Mouse (Mus musculus) gastrocnemius, postnatal 10 days (tissue): ENCODE results near the gene Miox. TPM values are rescaled to one million over a fixed set of nuclear protein-coding genes. Genes with fewer than 3 reads are reported as not detected.

Experiments used
- DNase-seq: peaks from one replicate; pipeline ENCODE4 v3.0.0; 2021; ENCODE audit warnings: mixed read lengths
- microRNA-seq, 2 experiments: library from miRNA; unstranded; fragments of <30 nt; microRNA quantifications; one replicate each; pipeline ENCODE4 v1.2.0; 2021
- total RNA-seq, 2 experiments: library from RNA; stranded (reverse); gene quantifications; 2 replicates each; pipeline ENCODE4 v1.2.3; 2021

Gene Miox
- total RNA-seq, 2 experiments from 2014 or later, result not detected

DNA sequence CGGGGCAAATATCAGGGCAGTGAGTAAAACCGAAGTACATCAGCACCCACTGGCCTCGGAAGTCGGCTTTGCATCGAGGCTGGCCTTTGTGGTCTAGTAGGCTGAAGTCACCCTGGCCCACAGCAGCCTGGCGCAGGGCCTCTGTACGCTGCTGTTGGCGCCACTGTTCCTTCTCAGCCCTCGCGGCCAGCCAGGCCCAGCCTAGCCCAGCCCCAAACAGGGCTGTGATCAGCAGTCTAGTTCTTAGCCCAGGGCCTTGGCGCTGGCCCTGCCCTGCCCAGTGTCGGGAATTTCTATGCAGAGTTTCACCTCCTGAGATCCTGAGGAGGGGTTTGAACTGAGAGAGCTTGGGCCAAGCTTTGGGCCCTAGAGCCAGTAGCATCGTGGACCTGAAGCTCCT lies 37.9 kb downstream of the Miox start:
- DNase-seq, result no peak

DNA sequence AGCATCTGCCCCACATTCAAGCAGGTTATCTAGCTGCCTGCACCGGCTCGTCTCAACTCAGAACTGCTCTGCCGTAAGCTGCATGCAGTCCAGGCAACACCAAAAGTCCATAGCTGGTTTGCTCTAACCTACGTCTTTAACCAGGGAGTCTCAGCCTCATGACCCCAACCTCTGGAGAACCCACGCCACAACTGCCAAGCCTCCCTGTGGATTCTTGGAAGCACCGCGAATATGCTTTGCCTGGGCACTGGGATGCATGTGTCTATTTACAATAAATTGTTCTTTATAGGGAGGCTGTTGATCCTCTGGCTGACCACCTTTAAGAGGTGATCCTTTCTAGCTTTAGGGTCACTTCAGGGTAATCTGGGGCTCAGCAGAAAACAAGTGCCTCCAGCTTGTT lies 38.3 kb downstream of the Miox start:
- DNase-seq, result no peak

GRCm38 (mm10) chr15:89373027-89373761 lies 39.0 kb downstream of the Miox start:
- DNase-seq, result peak; percentile 88

GRCm38 (mm10) chr15:89373762-89374248 lies 39.6 kb downstream of the Miox start, which contains the start of gene Sco2:
TSS of gene Sco2 (minus strand) at chr15:89373846.
- peak; percentile 98 for DNase-seq

DNA sequence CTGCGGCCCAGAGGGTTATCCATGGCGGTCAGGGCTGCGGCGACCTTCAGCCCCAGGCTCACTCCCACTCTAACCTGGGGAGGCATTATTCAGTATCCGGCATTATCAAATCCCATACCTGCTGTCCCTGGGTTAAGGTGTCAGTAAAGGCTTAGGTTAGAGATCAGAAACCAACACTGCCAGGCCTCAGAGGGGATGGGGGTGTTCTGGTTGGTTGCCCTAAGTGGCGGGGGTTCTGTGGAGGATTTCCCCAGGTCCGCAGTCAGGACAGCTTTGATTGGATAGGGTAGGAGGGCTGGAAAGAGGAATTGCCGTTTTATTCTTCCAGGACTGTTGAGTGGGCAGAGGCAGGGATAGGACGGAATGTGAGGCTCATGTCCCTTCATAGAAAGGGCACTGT lies 40.1 kb downstream of the Miox start:
- DNase-seq, result no peak

- DNase-seq, result no peak
Measured at GRCm38 (mm10) chr15:89374801-89375534, 40.8 kb downstream of the Miox start.

- no peak for DNase-seq
Measured at GRCm38 (mm10) chr15:89376040-89376439, 41.8 kb downstream of the Miox start.

- no peak for DNase-seq
Measured at GRCm38 (mm10) chr15:89376957-89377356, 42.8 kb downstream of the Miox start, which contains the start of gene Tymp. TSS of gene Tymp (minus strand) at chr15:89377039.

- no peak for DNase-seq
Measured at GRCm38 (mm10) chr15:89377362-89377761, 43.2 kb downstream of the Miox start.

DNA sequence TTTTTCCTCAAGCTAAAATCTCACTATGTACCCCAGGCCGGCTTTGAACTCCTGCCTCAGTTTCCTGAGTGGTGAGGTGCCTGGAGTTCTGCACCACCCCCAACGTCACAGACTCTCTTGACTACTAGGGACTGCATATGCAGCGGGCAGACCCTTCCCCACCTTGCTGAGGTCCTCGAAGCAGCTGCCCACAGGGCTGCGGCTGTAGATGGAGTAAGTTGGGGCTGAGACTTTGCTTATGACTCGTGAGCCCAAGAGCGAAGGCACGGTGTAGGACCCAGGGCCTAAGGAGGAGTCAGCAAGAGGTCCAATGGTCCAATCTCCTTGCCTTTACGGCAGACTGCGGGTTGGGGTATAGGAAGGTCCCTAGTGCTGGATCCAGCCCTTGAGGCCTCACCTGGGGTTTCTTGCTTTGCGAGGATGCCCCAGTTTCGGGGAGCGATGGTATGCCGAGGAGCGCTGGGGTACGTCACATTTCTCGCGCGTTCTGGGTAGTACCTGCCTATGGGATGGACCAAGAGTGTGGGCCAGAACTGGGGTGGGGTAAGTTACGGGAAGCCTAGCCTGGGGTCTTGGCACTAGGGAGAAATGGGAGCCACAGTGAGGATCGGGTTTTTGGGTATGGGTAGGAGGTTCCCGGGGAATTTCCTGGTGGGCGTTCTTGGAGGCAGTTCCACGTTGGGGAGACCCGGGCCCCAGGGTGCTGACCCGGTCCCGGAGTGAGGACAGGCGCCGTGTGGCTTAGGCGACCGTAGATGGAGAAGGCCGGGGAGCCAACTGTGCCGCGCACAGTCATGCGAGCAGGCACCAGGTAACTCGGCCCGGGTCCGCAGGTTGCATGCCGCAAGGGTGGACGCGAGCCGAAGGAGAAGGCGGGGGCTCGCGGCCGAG lies 44.0 kb downstream of the Miox start:
- DNase-seq, result peak; percentile 10

- DNase-seq, result peak; percentile 15
Measured at GRCm38 (mm10) chr15:89378831-89379401, 44.7 kb downstream of the Miox start, which contains the start of gene Odf3b. TSS of gene Odf3b (minus strand) at chr15:89379282.

DNA sequence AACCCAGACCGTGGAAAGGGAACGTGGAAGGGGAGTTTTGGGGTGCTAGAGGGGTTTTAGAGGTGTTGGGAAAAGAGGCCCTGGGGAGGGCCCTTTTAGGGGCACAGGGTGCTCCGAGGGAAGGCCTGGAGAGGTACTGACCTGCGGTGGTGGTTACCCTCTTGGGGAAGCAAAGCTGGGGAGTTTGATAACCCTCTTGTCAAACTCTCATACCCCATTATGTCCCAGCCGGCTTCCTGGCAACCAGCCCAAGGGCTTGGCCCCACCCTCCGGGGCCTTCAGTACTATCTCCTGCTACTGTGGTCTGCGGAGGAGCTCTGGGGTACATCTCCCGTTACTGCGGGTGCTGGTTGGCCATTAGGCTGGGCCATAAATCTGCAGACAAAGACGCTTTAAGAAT lies 45.2 kb downstream of the Miox start:
- DNase-seq, result peak; percentile 39

- DNase-seq, result no peak
Measured at GRCm38 (mm10) chr15:89384617-89385016, 50.4 kb downstream of the Miox start, which contains the start of gene Klhdc7b. TSS of gene Klhdc7b (plus strand) at chr15:89384917.

Small RNA genes lying within 50 kb of the gene (microRNA-seq; reads per million reads assigned to microRNA genes)
- gene Mir6959, result 0.50 to 0.95 reads per million in 2 experiments

Other genes with a start within 250 kb of the Miox start
- 10 to 100 TPM in 1 of 2 experiments, 1 to 10 TPM in 1; 9.1 to 10.1 TPM for gene Selenoo, start 245.3 kb upstream of the Miox start, total RNA-seq
- gene Tubgcp6, start 211.3 kb upstream of the Miox start, total RNA-seq, result 10 to 100 TPM in 1 of 2 experiments, 1 to 10 TPM in 1; 8.4 to 11.0 TPM
- gene Hdac10, start 205.7 kb upstream of the Miox start, total RNA-seq, result 10 to 100 TPM in 1 of 2 experiments, 1 to 10 TPM in 1; 7.6 to 10.6 TPM
- 10 to 100 TPM; 76.0 to 77.1 TPM for gene Mapk12, start 193.7 kb upstream of the Miox start, total RNA-seq
- gene Mapk11, start 184.8 kb upstream of the Miox start, total RNA-seq, result 1 to 10 TPM; 2.1 to 3.0 TPM
- gene Plxnb2, start 153.6 kb upstream of the Miox start, total RNA-seq, result 10 to 100 TPM; 28.9 to 43.0 TPM
- 1 to 10 TPM; 4.5 to 7.0 TPM for gene Dennd6b, start 137.9 kb upstream of the Miox start, total RNA-seq
- 10 to 100 TPM; 60.1 to 61.9 TPM for gene Ppp6r2, start 122.8 kb upstream of the Miox start, total RNA-seq
- 10 to 100 TPM; 50.1 to 70.5 TPM for gene Sbf1, start 19.1 kb upstream of the Miox start, total RNA-seq
- not detected for gene Adm2, start 11.7 kb upstream of the Miox start, total RNA-seq
- gene Lmf2, start 21.3 kb downstream of the Miox start, total RNA-seq, result 10 to 100 TPM; 22.4 to 25.5 TPM
- gene Ncaph2, start 21.3 kb downstream of the Miox start, total RNA-seq, result 10 to 100 TPM; 50.5 to 55.8 TPM
- 10 to 100 TPM; 14.2 to 14.6 TPM for gene Sco2, start 39.4 kb downstream of the Miox start, total RNA-seq
- under 1 TPM; 0.38 to 0.50 TPM for gene Tymp, start 42.6 kb downstream of the Miox start, total RNA-seq
- gene Odf3b, start 44.9 kb downstream of the Miox start, total RNA-seq, result 1 to 10 TPM in 1 of 2 experiments, under 1 TPM in 1; 0.68 to 1.6 TPM
- not detected for gene Klhdc7b, start 50.5 kb downstream of the Miox start, total RNA-seq
- gene Syce3, start 76.1 kb downstream of the Miox start, total RNA-seq, result not detected
- gene Cpt1b, start 91.5 kb downstream of the Miox start, total RNA-seq, result 100 to 1,000 TPM; 204 to 222 TPM
- under 1 TPM; 0.38 to 0.88 TPM for gene C730034F03Rik, start 95.2 kb downstream of the Miox start, total RNA-seq
- gene Gm44502, start 95.3 kb downstream of the Miox start, total RNA-seq, result under 1 TPM; 0.66 to 0.81 TPM
- 10 to 100 TPM; 21.4 to 40.0 TPM for gene Chkb, start 95.5 kb downstream of the Miox start, total RNA-seq
- under 1 TPM; 0.23 to 0.26 TPM for gene Mapk8ip2, start 119.5 kb downstream of the Miox start, total RNA-seq
- gene Arsa, start 143.0 kb downstream of the Miox start, total RNA-seq, result 10 to 100 TPM in 1 of 2 experiments, 1 to 10 TPM in 1; 6.5 to 11.0 TPM
- 10 to 100 TPM; 24.8 to 36.1 TPM for gene Shank3, start 165.2 kb downstream of the Miox start, total RNA-seq
- gene Acr, start 233.9 kb downstream of the Miox start, total RNA-seq, result under 1 TPM; 0.54 TPM